Mouse (Mus musculus) left cerebral cortex, adult 9 months (tissue): ENCODE results near the gene Galnt17.
A peak's percentile ranks its signal among the peaks of the same experiment; 100 is the strongest.

Experiments
- DNase-seq, 2 experiments: peaks; one replicate each; pipeline ENCODE4 v3.0.0; 2022; ENCODE audit warnings: low spot score in 2 of 2

The Galnt17 gene

GRCm38 (mm10) chr5:131308397-131308796, at the start of gene Galnt17:
TSS of gene Galnt17 (minus strand) at chr5:131308497.
- no peak for DNase-seq

GRCm38 (mm10) chr5:131334536-131334935, 26.2 kb upstream of the Galnt17 start:
- peak in 1 of 2 experiments; percentile 18 for DNase-seq

- no peak for DNase-seq
These were observed 13.0 kb upstream of the Galnt17 start for GRCm38 (mm10) chr5:131321286-131321685.

- no peak for DNase-seq
These were observed 11.3 kb upstream of the Galnt17 start for GRCm38 (mm10) chr5:131319605-131320004.

GRCm38 (mm10) chr5:131319141-131319540, 10.8 kb upstream of the Galnt17 start:
- DNase-seq = no peak

GRCm38 (mm10) chr5:131315016-131315415, 6.7 kb upstream of the Galnt17 start:
- peak in 1 of 2 experiments; percentile 50 for DNase-seq

GRCm38 (mm10) chr5:131307656-131308151, 593 bp downstream of the Galnt17 start:
- DNase-seq = peak; percentile 53 to 75

GRCm38 (mm10) chr5:131306908-131307655, 1.2 kb downstream of the Galnt17 start:
- DNase-seq = peak in 1 of 2 experiments; percentile 16

- DNase-seq = peak in 1 of 2 experiments; percentile 13
These were observed 1.9 kb downstream of the Galnt17 start for GRCm38 (mm10) chr5:131306321-131306907.

- DNase-seq = peak in 1 of 2 experiments; percentile 9
These were observed 3.1 kb downstream of the Galnt17 start for GRCm38 (mm10) chr5:131305223-131305622.

GRCm38 (mm10) chr5:131301526-131301925, 6.8 kb downstream of the Galnt17 start:
- DNase-seq = peak in 1 of 2 experiments; percentile 8

- peak; percentile 35 to 63 for DNase-seq
These were observed 14.4 kb downstream of the Galnt17 start for GRCm38 (mm10) chr5:131293726-131294449.

- no peak for DNase-seq
These were observed 21.2 kb downstream of the Galnt17 start for GRCm38 (mm10) chr5:131287091-131287490.

- DNase-seq = no peak
These were observed 21.6 kb downstream of the Galnt17 start for GRCm38 (mm10) chr5:131286680-131287079.

- DNase-seq = no peak
These were observed 27.9 kb downstream of the Galnt17 start for GRCm38 (mm10) chr5:131280349-131280748.

GRCm38 (mm10) chr5:131279286-131279685, 29.0 kb downstream of the Galnt17 start:
- no peak for DNase-seq

- DNase-seq = peak in 1 of 2 experiments; percentile 66
These were observed 31.1 kb downstream of the Galnt17 start for GRCm38 (mm10) chr5:131277227-131277626.

GRCm38 (mm10) chr5:131266291-131266690, 42.0 kb downstream of the Galnt17 start:
- DNase-seq = no peak

- no peak for DNase-seq
These were observed 44.2 kb downstream of the Galnt17 start for GRCm38 (mm10) chr5:131264145-131264544.

GRCm38 (mm10) chr5:131250701-131251636, 57.3 kb downstream of the Galnt17 start:
- no peak for DNase-seq

- no peak for DNase-seq
These were observed 59.9 kb downstream of the Galnt17 start for GRCm38 (mm10) chr5:131248416-131248815.
